Mouse (Mus musculus) right cerebral cortex, postnatal 25 days (tissue): ENCODE measurements around the gene Nr1h4.
"Not testable (repeated sequence)": the region's sequence is repeated elsewhere in the genome, so short reads cannot be mapped to it uniquely, and the experiment has no call there.

ENCODE experiments used
- DNase-seq: peaks from one replicate; pipeline ENCODE4 v3.0.0; 2022

The Nr1h4 gene

DNA sequence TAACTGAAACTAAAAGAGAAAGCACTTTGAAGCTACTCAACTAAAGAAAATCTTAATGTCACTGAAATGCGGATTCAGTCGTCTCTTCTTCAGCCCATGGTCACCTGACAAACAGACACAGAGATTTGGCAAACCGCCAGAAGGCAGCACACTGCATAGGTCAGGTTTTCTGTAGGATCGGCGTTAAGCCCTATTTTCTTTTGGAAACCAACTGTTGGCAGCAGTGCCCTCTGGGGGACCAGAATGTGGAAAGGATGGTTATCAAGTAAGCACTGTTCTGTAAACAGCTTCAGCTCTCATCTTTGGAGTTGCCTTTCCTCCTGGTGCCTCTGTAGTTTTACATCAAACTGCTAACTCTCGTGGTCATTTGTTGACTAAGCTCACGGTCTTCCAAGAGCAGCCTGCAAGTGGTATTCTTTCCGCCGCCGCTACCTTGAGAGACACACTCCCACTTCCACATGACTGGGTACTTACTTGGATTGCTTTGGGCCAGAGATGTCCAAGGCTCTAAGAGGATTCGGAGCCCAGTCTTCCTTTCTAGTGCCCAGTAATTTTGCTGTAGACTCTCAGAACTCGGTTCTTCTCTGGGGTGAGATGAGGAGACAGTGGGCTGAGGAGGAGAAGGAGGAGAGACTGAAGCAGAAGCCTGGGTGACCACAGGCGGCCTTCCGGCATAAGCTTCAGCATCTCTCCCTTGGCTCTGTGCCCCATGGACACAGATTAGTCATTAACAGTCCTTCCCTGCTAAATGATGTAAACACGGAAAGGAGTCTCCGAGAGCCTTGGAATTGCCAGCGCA, at the start of gene Nr1h4:
TSS of gene Nr1h4 (minus strand) at position 657 of the 799 bp plus-strand sequence.
- DNase-seq: no peak

- no peak for DNase-seq
Measured at GRCm38 (mm10) chr10:89578801-89579200, 45.4 kb upstream of the Nr1h4 start.

- no peak for DNase-seq
Measured at GRCm38 (mm10) chr10:89577666-89578065, 44.3 kb upstream of the Nr1h4 start.

DNA sequence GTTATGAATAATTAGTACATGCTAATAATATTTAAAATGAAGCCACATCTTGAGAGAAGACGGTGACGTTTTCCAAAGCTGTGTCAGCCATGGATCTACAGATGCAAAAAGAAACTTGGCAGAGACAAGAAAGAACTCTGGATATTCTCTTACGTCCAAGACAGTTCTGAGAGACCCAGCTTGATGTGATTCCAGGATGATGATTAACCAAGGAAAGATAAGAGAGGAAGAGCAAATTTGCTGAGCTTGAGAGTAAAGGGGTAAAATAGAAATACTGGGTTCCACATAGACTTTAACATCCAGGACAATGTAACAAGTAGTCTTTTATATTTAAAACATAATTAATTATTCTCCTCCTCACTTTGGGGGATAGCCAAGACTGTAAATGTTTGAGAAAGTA, 40.0 kb upstream of the Nr1h4 start:
- DNase-seq: no peak

- no peak for DNase-seq
Measured at GRCm38 (mm10) chr10:89572946-89573345, 39.6 kb upstream of the Nr1h4 start.

DNA sequence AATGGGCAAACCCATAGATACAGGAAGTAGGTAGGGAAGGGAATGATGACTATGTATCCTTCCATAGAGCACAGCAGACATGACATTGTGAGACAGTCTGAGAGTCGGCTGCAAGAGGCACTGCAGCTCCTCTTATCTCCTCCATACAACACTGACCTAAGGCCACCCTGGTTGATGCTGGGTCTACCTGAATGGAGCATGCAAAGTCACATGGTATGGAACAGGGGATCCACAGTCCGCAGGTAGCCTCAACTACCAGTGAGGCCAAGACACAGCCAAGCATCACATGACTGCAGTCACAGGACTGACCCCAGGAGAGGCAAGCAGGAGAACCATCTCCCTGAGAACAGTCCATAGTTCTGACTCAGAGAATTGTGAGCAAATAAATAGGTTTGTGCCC, 34.0 kb upstream of the Nr1h4 start:
- no peak for DNase-seq

GRCm38 (mm10) chr10:89565301-89566022, 32.1 kb upstream of the Nr1h4 start:
- no peak for DNase-seq

DNA sequence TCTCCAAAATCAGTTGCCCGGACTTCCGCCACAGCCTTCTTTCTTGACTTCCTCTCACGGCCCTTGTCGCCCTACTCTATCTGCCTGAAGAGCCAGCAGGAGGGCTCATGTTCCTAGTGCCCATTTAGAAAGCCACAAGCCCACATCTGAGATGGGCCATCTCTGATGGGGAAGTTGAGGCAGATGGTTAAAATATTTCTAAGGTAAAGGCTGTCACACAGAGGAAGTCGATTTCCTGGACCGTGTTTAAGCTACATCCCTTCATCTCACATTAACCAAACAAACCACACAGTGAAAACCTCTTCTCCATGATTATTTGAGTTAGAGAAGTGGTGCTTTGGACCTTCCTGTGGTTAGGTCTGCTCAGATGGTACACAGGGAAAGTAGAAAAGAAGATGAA, 28.7 kb upstream of the Nr1h4 start:
- DNase-seq: no peak

- no peak for DNase-seq
Measured at GRCm38 (mm10) chr10:89559351-89559750, 26.0 kb upstream of the Nr1h4 start.

DNA sequence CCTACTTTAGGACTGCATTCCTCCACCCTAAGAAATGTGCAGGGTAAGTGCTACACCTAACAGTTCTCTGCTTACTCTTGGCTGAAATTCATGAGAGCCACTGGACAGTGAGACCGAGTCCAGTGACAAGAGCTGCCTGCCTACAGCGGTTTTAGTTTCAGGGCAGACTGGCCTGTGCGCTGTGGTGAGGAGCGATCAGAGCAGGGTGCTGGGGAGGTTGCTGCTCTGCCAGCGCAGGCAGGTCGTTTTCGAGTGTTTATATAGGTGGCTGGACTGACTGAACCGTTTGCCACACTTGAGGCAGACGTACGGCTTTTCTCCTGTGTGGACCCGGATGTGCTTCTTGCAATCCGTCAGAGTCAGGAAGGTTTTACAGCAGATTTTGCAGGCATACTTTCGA, 21.5 kb upstream of the Nr1h4 start:
- DNase-seq: not testable (repeated sequence)

- not testable (repeated sequence) for DNase-seq
Measured at GRCm38 (mm10) chr10:89553855-89554254, 20.5 kb upstream of the Nr1h4 start.

- no peak for DNase-seq
Measured at GRCm38 (mm10) chr10:89553015-89553414, 19.6 kb upstream of the Nr1h4 start.

DNA sequence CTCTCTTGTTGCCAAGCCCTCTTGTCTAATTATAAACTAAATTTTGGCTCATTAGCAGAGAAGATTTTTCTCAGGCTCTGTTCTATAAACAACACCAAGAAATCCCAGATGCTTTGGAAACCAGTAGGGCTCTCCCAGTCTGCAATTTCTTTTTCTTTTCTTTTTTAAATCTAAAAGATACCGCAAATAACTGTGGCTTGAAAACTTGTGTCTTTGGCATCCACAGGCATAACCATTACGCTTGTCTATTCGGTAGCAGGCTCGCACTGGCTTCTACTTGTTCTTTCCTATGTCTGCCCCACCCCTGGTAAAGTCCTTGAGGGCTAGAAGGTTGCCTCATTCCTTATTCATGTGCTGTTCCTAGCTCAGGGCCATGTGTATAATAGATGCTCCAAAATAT, 18.3 kb upstream of the Nr1h4 start:
- DNase-seq: no peak

DNA sequence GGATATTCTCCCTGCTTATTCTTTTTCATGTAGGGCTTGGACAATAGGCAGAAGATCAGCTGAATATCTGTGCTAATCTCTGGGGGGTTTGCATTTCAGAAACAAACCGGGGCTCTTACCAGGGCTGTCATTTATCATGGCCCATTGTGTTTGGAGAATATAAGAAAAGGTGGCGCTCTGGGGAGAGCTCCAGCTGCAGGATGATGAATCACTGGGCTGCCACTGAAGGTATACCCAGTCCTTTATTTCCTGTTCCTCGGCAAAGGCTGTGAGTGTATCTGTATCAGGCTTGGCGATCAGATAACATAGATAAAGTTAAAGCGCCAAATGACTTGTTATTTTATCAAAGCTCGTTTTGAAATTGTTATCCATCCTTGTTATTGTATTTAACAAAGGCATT, 14.6 kb upstream of the Nr1h4 start:
- no peak for DNase-seq

DNA sequence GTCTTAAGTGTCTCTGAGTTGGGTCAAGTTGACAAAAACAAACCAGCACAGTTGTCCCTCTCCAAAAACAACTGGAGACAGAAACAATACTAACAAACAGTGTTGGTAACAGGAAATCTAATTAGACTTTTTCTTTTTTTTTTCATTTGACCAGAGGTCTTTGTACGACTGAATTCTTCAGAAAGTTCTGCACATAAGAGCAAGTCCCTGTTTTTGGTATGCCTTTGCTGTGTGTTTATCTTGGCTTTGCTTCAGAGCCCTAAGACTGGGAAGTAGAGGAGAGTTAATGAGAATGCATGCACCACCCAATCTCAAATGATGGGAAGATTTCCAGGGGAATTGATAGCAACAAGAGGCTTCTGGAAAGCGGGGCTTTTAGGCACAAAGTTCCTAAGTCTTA, 13.6 kb upstream of the Nr1h4 start:
- DNase-seq: no peak

- no peak for DNase-seq
Measured at GRCm38 (mm10) chr10:89543867-89544266, 10.5 kb upstream of the Nr1h4 start.

DNA sequence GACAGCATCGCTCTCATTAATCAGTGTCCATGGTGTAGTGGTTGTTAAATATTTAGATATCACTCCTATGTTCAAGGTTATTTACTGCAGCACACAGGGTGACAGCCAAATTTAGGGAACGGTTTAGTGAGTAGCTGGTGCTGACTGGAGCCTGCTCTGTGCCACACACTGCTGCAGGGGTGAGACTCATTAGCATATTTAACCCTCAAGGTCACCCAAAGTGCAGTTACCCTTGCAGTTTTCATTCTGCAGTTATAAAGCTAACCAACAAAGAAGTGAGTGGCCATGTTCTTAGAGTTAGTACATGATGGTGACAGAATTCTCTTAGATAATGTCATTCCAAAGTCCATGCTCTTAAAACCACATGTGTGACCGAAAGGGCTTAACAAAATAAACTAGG, 8.9 kb upstream of the Nr1h4 start:
- no peak for DNase-seq

GRCm38 (mm10) chr10:89532451-89532850, 934 bp downstream of the Nr1h4 start:
- no peak for DNase-seq

DNA sequence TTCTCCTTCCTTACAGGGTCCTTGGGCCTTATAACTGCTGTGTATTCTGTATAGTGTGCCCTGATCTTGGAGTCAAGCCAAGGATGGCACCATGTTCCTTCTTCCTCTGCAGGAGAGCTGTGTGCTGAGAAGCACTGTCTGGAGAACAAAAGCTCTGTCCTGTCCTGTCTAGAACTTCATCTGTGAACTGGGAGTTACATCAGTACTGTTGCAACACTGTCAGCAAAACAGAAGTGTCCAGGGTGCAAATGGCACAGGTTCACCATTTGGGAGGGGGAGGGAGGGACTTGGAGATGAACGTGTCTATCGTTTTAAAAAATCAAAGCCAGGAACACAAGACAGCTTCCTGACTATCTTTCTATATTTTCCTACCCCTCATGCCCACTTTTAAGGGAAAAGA, 1.4 kb downstream of the Nr1h4 start:
- no peak for DNase-seq

GRCm38 (mm10) chr10:89531194-89531634, 2.2 kb downstream of the Nr1h4 start:
- DNase-seq: no peak

- DNase-seq: no peak
Measured at GRCm38 (mm10) chr10:89527054-89527453, 6.3 kb downstream of the Nr1h4 start.

- no peak for DNase-seq
Measured at GRCm38 (mm10) chr10:89525823-89526222, 7.6 kb downstream of the Nr1h4 start.

- no peak for DNase-seq
Measured at GRCm38 (mm10) chr10:89522481-89522880, 10.9 kb downstream of the Nr1h4 start.

- DNase-seq: no peak
Measured at GRCm38 (mm10) chr10:89521790-89522431, 11.5 kb downstream of the Nr1h4 start.
